Mouse (Mus musculus): ENCODE measurements around the gene Xpot.

Xpot gene

GRCm38 (mm10) chr10:121615935-121616334 lies 10.2 kb downstream of the Xpot start:
- DNase-seq: no peak

- DNase-seq: no peak
These were observed 10.8 kb downstream of the Xpot start for GRCm38 (mm10) chr10:121615146-121615870.

GRCm38 (mm10) chr10:121613570-121613969 lies 12.6 kb downstream of the Xpot start:
- DNase-seq: no peak

GRCm38 (mm10) chr10:121612448-121612847 lies 13.7 kb downstream of the Xpot start:
- DNase-seq: no peak

GRCm38 (mm10) chr10:121611587-121611986 lies 14.5 kb downstream of the Xpot start:
- no peak for DNase-seq

GRCm38 (mm10) chr10:121608177-121608576 lies 18.0 kb downstream of the Xpot start:
- DNase-seq: no peak

- DNase-seq: no peak
These were observed 21.3 kb downstream of the Xpot start for GRCm38 (mm10) chr10:121604632-121605344.

GRCm38 (mm10) chr10:121603556-121603955 lies 22.6 kb downstream of the Xpot start:
- DNase-seq: no peak

GRCm38 (mm10) chr10:121601272-121601671 lies 24.9 kb downstream of the Xpot start:
- DNase-seq: no peak

- DNase-seq: no peak
These were observed 29.6 kb downstream of the Xpot start for GRCm38 (mm10) chr10:121596580-121596979.

GRCm38 (mm10) chr10:121591106-121591505 lies 35.0 kb downstream of the Xpot start:
- no peak for DNase-seq

- DNase-seq: no peak
These were observed 38.7 kb downstream of the Xpot start for GRCm38 (mm10) chr10:121587371-121587840.

- DNase-seq: peak; percentile 96
These were observed 39.3 kb downstream of the Xpot start, which contains the start of gene Tbk1 for GRCm38 (mm10) chr10:121586675-121587370. Tbk1 (minus strand) TSS chr10:121586787.

- peak in 1 of 2 experiments; percentile 26 for DNase-seq
These were observed 40.1 kb downstream of the Xpot start for GRCm38 (mm10) chr10:121585791-121586642.

GRCm38 (mm10) chr10:121585056-121585790 lies 40.9 kb downstream of the Xpot start:
- DNase-seq: no peak

GRCm38 (mm10) chr10:121584033-121584432 lies 42.1 kb downstream of the Xpot start:
- no peak for DNase-seq

- DNase-seq: no peak
These were observed 43.1 kb downstream of the Xpot start for GRCm38 (mm10) chr10:121583016-121583415.

GRCm38 (mm10) chr10:121582287-121582686 lies 43.8 kb downstream of the Xpot start:
- DNase-seq: no peak

GRCm38 (mm10) chr10:121581405-121581804 lies 44.7 kb downstream of the Xpot start:
- no peak for DNase-seq

GRCm38 (mm10) chr10:121580381-121580780 lies 45.8 kb downstream of the Xpot start:
- no peak for DNase-seq

- no peak for DNase-seq
These were observed 49.8 kb downstream of the Xpot start for GRCm38 (mm10) chr10:121576372-121576771.

All from cerebellum, adult 18-20 months (tissue).